Mouse (Mus musculus) liver, embryonic 13.5 days (tissue): Measurements from ENCODE around the gene Dnah7c. TPM values are rescaled to one million over a fixed set of nuclear protein-coding genes. Genes with fewer than 3 reads are reported as not detected.
"Not testable (repeated sequence)": the region's sequence is repeated elsewhere in the genome, so short reads cannot be mapped to it uniquely, and the experiment has no call there.

Experiments used
- ATAC-seq: fragments of 200-750 bp; cut with Nextera tagmentation; 2 replicates; pipeline ENCODE4 v1.8.0; 2017; ENCODE audit warnings: low read depth, mild to moderate bottlenecking, moderate number of reproducible peaks, moderate library complexity
- DNase-seq: peaks from one replicate; pipeline ENCODE4 v3.0.0; 2022
- H3K27ac ChIP-seq: fragments of 300-500 bp; sonication (generic); 2 replicates; pipeline ENCODE4 v1.5.1; 2015; ENCODE audit warnings: moderate library complexity, mild to moderate bottlenecking, inconsistent platforms
- H3K27me3 ChIP-seq: fragments of 300-500 bp; sonication (generic); 2 replicates; pipeline ENCODE4 v1.6.1; 2015; ENCODE audit warnings: mild to moderate bottlenecking, inconsistent platforms
- H3K36me3 ChIP-seq: fragments of 300-500 bp; sonication (generic); 2 replicates; pipeline ENCODE4 v1.6.1; 2015; ENCODE audit warnings: mild to moderate bottlenecking, inconsistent platforms
- H3K4me1 ChIP-seq: fragments of 300-500 bp; sonication (generic); replicated peaks from 2 replicates; pipeline ENCODE4 v1.6.1; 2015; ENCODE audit warnings: inconsistent platforms
- H3K4me2 ChIP-seq: fragments of 300-500 bp; sonication (generic); 2 replicates; pipeline ENCODE4 v1.6.1; 2015; ENCODE audit warnings: inconsistent platforms, mild to moderate bottlenecking, moderate library complexity
- H3K4me3 ChIP-seq: fragments of 300-500 bp; sonication (generic); replicated peaks from 2 replicates; pipeline ENCODE4 v1.5.1; 2015; ENCODE audit warnings: mild to moderate bottlenecking, inconsistent platforms
- H3K9ac ChIP-seq: fragments of 300-500 bp; sonication (generic); 2 replicates; pipeline ENCODE4 v1.6.1; 2015; ENCODE audit warnings: mild to moderate bottlenecking, inconsistent platforms
- H3K9me3 ChIP-seq: fragments of 300-500 bp; sonication (generic); replicated peaks from 2 replicates; pipeline ENCODE4 v1.6.1; 2016; ENCODE audit warnings: inconsistent platforms
- WGBS: fragments of 180-500 bp; shearing (Covaris S2); methylation state at CpG from one replicate; pipeline ENCODE4 v1.1.7; 2015; ENCODE audit not compliant: insufficient replicate concordance; 5-methylcytosine and 5-hydroxymethylcytosine counted together
- polyA plus RNA-seq: library from polyadenylated mRNA; unstranded; fragments of >200 nt; fragmentation: Nextera tagmentation; extraction: Ambion mirVana; gene quantifications from 2 replicates; pipeline ENCODE4 v1.2.1, GENCODE M21; 2015

The Dnah7c gene
- not detected in 2 replicates for polyA plus RNA-seq

GRCm38 (mm10) chr1:46425137-46425925 is at the start of gene Dnah7c:
Gene Dnah7c, plus strand, starts transcription at chr1:46425592.
- ATAC-seq: no peak
- Histone ChIP-seq H3K27me3 (no peaks in the 10 kb centered on the region), H3K27ac (no peak within 1 kb of the TSS), H3K4me3 (peak within 1 kb of the TSS; percentile 35), H3K4me2 (peak within 1 kb of the TSS; percentile 60), H3K9me3 (no peaks in the 10 kb centered on the region), H3K36me3 (no peaks in the 10 kb centered on the region), H3K4me1 (no peaks in the 10 kb centered on the region), H3K9ac (no peak within 1 kb of the TSS)
- 10% methylated on average over 30 of the region's 30 CpGs for WGBS
- DNase-seq: no peak

- DNase-seq, H3K4me2 ChIP-seq, ATAC-seq, H3K27ac ChIP-seq, H3K9me3 ChIP-seq, H3K9ac ChIP-seq, H3K27me3 ChIP-seq, H3K4me3 ChIP-seq, H3K4me1 ChIP-seq, H3K36me3 ChIP-seq: not testable (repeated sequence)
- 62% methylated on average over 3 of the region's 3 CpGs for WGBS
Observed at GRCm38 (mm10) chr1:46380641-46381040, 44.8 kb upstream of the Dnah7c start.

GRCm38 (mm10) chr1:46394681-46395297 is 30.6 kb upstream of the Dnah7c start:
- not testable (repeated sequence) for H3K27me3 ChIP-seq, H3K4me2 ChIP-seq, H3K4me1 ChIP-seq, H3K9me3 ChIP-seq, H3K9ac ChIP-seq, H3K4me3 ChIP-seq, DNase-seq, ATAC-seq, H3K36me3 ChIP-seq, H3K27ac ChIP-seq
- 49% methylated on average over 3 of the region's 4 CpGs for WGBS

- Histone ChIP-seq H3K9me3 (no peaks in the 10 kb centered on the region), H3K9ac (no peak overlapping the region), H3K27ac (no peak overlapping the region), H3K36me3 (no peaks in the 10 kb centered on the region), H3K4me1 (no peaks in the 10 kb centered on the region), H3K4me2 (no peak overlapping the region), H3K27me3 (no peaks in the 10 kb centered on the region), H3K4me3 (no peak overlapping the region)
- 61% methylated on average over 6 of the region's 6 CpGs for WGBS
- DNase-seq (no peak), ATAC-seq (no peak)
Observed at GRCm38 (mm10) chr1:46408324-46409115, 16.9 kb upstream of the Dnah7c start.

- not testable (repeated sequence) for H3K4me1 ChIP-seq, H3K9ac ChIP-seq, H3K4me2 ChIP-seq, ATAC-seq, H3K36me3 ChIP-seq, DNase-seq, H3K4me3 ChIP-seq, H3K27ac ChIP-seq, H3K27me3 ChIP-seq, H3K9me3 ChIP-seq
- 42% methylated on average over 7 of the region's 7 CpGs for WGBS
Observed at GRCm38 (mm10) chr1:46414798-46415197, 10.6 kb upstream of the Dnah7c start.

GRCm38 (mm10) chr1:46416946-46417345 is 8.4 kb upstream of the Dnah7c start:
- H3K4me1 ChIP-seq, H3K36me3 ChIP-seq, DNase-seq, H3K27ac ChIP-seq, H3K4me2 ChIP-seq, ATAC-seq, H3K4me3 ChIP-seq, H3K9me3 ChIP-seq, H3K9ac ChIP-seq, H3K27me3 ChIP-seq: not testable (repeated sequence)
- 16% methylated on average over 3 of the region's 3 CpGs for WGBS

GRCm38 (mm10) chr1:46418966-46419365 is 6.4 kb upstream of the Dnah7c start:
- DNase-seq, H3K4me2 ChIP-seq, ATAC-seq, H3K4me1 ChIP-seq, H3K27me3 ChIP-seq, H3K9me3 ChIP-seq, H3K27ac ChIP-seq, H3K9ac ChIP-seq, H3K36me3 ChIP-seq, H3K4me3 ChIP-seq: not testable (repeated sequence)
- 52% methylated on average over 3 of the region's 4 CpGs for WGBS

GRCm38 (mm10) chr1:46428401-46428800 is 3.0 kb downstream of the Dnah7c start:
- no peak for ATAC-seq

GRCm38 (mm10) chr1:46514671-46515070 is 89.3 kb downstream of the Dnah7c start:
- H3K9me3 ChIP-seq, H3K4me2 ChIP-seq, H3K4me1 ChIP-seq, H3K36me3 ChIP-seq, H3K27ac ChIP-seq, DNase-seq, ATAC-seq, H3K27me3 ChIP-seq, H3K9ac ChIP-seq, H3K4me3 ChIP-seq: not testable (repeated sequence)
- WGBS: 56% methylated on average over 1 of the region's 1 CpGs

More at GRCm38 (mm10) chr1:46428401-46428800, 3.0 kb downstream of the Dnah7c start:
- Histone ChIP-seq H3K4me1 (no peaks in the 10 kb centered on the region), H3K36me3 (no peaks in the 10 kb centered on the region), H3K9ac (no peak overlapping the region), H3K4me2 (no peak overlapping the region), H3K4me3 (no peak overlapping the region), H3K27me3 (no peaks in the 10 kb centered on the region), H3K9me3 (no peaks in the 10 kb centered on the region), H3K27ac (no peak overlapping the region)
- no peak for DNase-seq
- WGBS: 61% methylated on average over 2 of the region's 2 CpGs

GRCm38 (mm10) chr1:46521032-46521431 is 95.6 kb downstream of the Dnah7c start:
- Histone ChIP-seq H3K27me3 (no peaks in the 10 kb centered on the region), H3K9me3 (no peaks in the 10 kb centered on the region), H3K4me1 (no peaks in the 10 kb centered on the region), H3K4me2 (no peak overlapping the region), H3K27ac (no peak overlapping the region), H3K4me3 (no peak overlapping the region), H3K36me3 (no peaks in the 10 kb centered on the region), H3K9ac (no peak overlapping the region)
- no peak for ATAC-seq
- no peak for DNase-seq

- ATAC-seq, H3K36me3 ChIP-seq, DNase-seq, H3K4me3 ChIP-seq, H3K4me1 ChIP-seq, H3K9me3 ChIP-seq, H3K4me2 ChIP-seq, H3K9ac ChIP-seq, H3K27ac ChIP-seq, H3K27me3 ChIP-seq: not testable (repeated sequence)
- 33% methylated on average over 3 of the region's 3 CpGs for WGBS
Observed at GRCm38 (mm10) chr1:46526537-46526936, 101.1 kb downstream of the Dnah7c start.
